Mouse (Mus musculus): ENCODE results near the gene Mbd3.

GRCm38 (mm10) chr10:80437973-80438372 lies 38.6 kb upstream of the Mbd3 start:
- no peak for TF ChIP-seq CTCF (IDR thresholded peaks at IDR 0.05; ENCODE audit: low read depth)
- no peak for TF ChIP-seq EP300 (IDR thresholded peaks at IDR 0.05; ENCODE audit: low read depth)
